ENCODE assay signal across 8 mouse cellular contexts in the genomic region with DNA sequence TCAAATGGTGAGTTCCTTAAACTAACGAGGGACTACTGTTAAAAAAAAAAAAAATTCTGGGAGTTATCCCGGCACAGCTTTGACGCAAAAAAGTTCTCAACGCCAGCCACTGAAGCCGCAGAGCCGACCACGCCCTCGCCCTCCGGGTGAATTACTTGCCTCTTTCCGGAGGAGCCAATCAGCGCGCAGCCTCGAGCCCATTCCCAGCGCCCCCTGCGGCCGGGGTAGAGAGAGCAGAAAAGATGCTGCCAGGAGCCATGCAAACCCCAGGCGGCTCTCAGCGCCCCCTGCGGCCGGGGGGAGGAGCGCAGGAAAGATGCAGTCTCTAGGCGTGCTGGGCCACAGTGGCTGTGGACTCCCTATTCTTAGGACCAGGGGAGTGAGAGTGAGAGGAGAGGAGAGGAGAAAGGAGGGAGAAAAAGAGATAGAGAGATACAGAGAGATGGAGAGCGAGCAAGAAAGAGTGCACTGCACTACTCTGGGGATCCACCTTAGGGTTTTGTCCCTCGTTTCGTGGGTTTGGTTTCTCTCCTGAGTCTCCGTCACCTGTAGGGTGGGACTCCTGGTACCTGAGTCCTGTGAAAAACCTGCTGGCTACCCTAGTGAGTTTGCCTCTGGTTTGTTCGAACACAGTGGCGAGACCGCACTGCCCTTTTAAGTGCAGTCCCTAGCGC. TPM values are rescaled to one million over a fixed set of nuclear protein-coding genes. Genes with fewer than 3 reads are reported as not detected.
DNase-seq lines count a peak whose midpoint lies in the region; ATAC-seq and TF ChIP-seq lines count a peak whose summit lies in the region.

No protein-coding gene starts in this region.

- H3K27me3 ChIP-seq in embryonic facial prominence, embryonic 13.5 days, result no peaks in the 10 kb centered on the region
- no peaks in the 10 kb centered on the region for H3K27me3 ChIP-seq in heart, adult 2 months (ENCODE audit: control insufficient read depth, insufficient read depth, low read length)
- no peaks in the 10 kb centered on the region for H3K27me3 ChIP-seq in limb, embryonic 13.5 days
- H3K27me3 ChIP-seq in midbrain, embryonic 16.5 days (ENCODE audit: control insufficient read depth, insufficient read depth, low read depth, low read length), result no peaks in the 10 kb centered on the region

- no peaks in the 10 kb centered on the region for H3K36me3 ChIP-seq in embryonic facial prominence, embryonic 13.5 days
- H3K36me3 ChIP-seq in heart, adult 2 months (ENCODE audit: control insufficient read depth, insufficient read depth, low read length), result peaks cover 11% of the 10 kb centered on the region
- no peaks in the 10 kb centered on the region for H3K36me3 ChIP-seq in limb, embryonic 13.5 days
- no peaks in the 10 kb centered on the region for H3K36me3 ChIP-seq in midbrain, embryonic 16.5 days (ENCODE audit: control insufficient read depth, insufficient read depth, low read length)

- peak overlapping the region; percentile 85 for H3K9ac ChIP-seq in embryonic facial prominence, embryonic 13.5 days
- H3K9ac ChIP-seq in heart, adult 2 months (ENCODE audit: low read depth, low read length), result peak overlapping the region; percentile 17
- peak overlapping the region; percentile 62 for H3K9ac ChIP-seq in limb, embryonic 13.5 days
- peak overlapping the region; percentile 66 for H3K9ac ChIP-seq in midbrain, embryonic 16.5 days (ENCODE audit: low read depth, low read length)

- H3K9me3 ChIP-seq in embryonic facial prominence, embryonic 13.5 days, result no peaks in the 10 kb centered on the region
- no peaks in the 10 kb centered on the region for H3K9me3 ChIP-seq in limb, embryonic 13.5 days
- H3K9me3 ChIP-seq in midbrain, embryonic 16.5 days (replicated peaks; ENCODE audit: control insufficient read depth, low read length, poor library complexity, severe bottlenecking), result no peaks in the 10 kb centered on the region

- 0 out of 2 replicates have a peak, but pooled peaks have one; percentile 18 for TF ChIP-seq EP300 in heart, adult 2 months (IDR thresholded peaks at IDR 0.05; ENCODE audit: insufficient read depth, low read depth, low read length)

- no peaks in the 10 kb centered on the region; the same call in 1 of the 2 replicates for H3K79me2 ChIP-seq in heart, adult 2 months (replicated peaks; ENCODE audit: control insufficient read depth, insufficient read depth, low read length)

- TF ChIP-seq CTCF in heart, adult 2 months (IDR thresholded peaks at IDR 0.05), result peak; percentile 95

- TF ChIP-seq POLR2A in heart, adult 2 months (IDR thresholded peaks at IDR 0.05; ENCODE audit: insufficient read depth, low read depth, low read length), result no peak

- WGBS in embryonic facial prominence, embryonic 13.5 days, result under 1% methylated on average over 30 of the region's 30 CpGs
- under 1% methylated on average over 30 of the region's 30 CpGs for WGBS in heart, adult 2 months
- WGBS in limb, embryonic 13.5 days, result under 1% methylated on average over 30 of the region's 30 CpGs
- WGBS in midbrain, embryonic 16.5 days, result under 1% methylated on average over 30 of the region's 30 CpGs

- intact Hi-C loops in heart, adult 2 months (cut with DNase I), result loop anchor here (2.0 to 5.0 kb wide), 3 partner anchors 48 to 800 kb away; partner anchors contain the start of genes Inafm2 and Ndufaf1

- peak overlapping the region; percentile 83 for H3K27ac ChIP-seq in embryonic facial prominence, embryonic 13.5 days
- peak overlapping the region; percentile 83 for H3K27ac ChIP-seq in heart, adult 2 months
- peak overlapping the region; percentile 83 for H3K27ac ChIP-seq in limb, embryonic 13.5 days
- H3K27ac ChIP-seq in midbrain, embryonic 16.5 days (ENCODE audit: low read length), result peak overlapping the region; percentile 75

- H3K4me1 ChIP-seq in embryonic facial prominence, embryonic 13.5 days, result peaks cover 21% of the 10 kb centered on the region
- H3K4me1 ChIP-seq in heart, adult 2 months (ENCODE audit: control insufficient read depth, insufficient read depth, low read length), result peaks cover 2% of the 10 kb centered on the region; the same call in 1 of the 2 replicates
- H3K4me1 ChIP-seq in limb, embryonic 13.5 days, result peaks cover 13% of the 10 kb centered on the region
- H3K4me1 ChIP-seq in midbrain, embryonic 16.5 days (ENCODE audit: control insufficient read depth, insufficient read depth, low read length), result peaks cover 16% of the 10 kb centered on the region

- DNase-seq in 3134 (ENCODE audit: extremely low read depth, insufficient read length, low spot score), result peak; percentile 96
- DNase-seq in adrenal gland, postnatal 36 days, result peak; percentile 87 to 91
- DNase-seq in heart, adult 2 months, result peak; percentile 88 to 89
- DNase-seq in kidney, adult 8-10 months, result peak; percentile 85 to 90
- DNase-seq in spleen, postnatal 10 days (ENCODE audit: low spot score in 2 of 2), result peak; percentile 81 to 92

- peak overlapping the region; percentile 68 for H3K4me2 ChIP-seq in embryonic facial prominence, embryonic 13.5 days
- H3K4me2 ChIP-seq in limb, embryonic 13.5 days (replicated peaks), result peak overlapping the region; percentile 79
- peak overlapping the region; percentile 74 for H3K4me2 ChIP-seq in midbrain, embryonic 16.5 days (ENCODE audit: low read length)

- H3K4me3 ChIP-seq in embryonic facial prominence, embryonic 13.5 days, result peak overlapping the region; percentile 77
- H3K4me3 ChIP-seq in heart, adult 2 months, result peak overlapping the region; percentile 65
- peak overlapping the region; percentile 74 for H3K4me3 ChIP-seq in limb, embryonic 13.5 days
- H3K4me3 ChIP-seq in midbrain, embryonic 16.5 days (ENCODE audit: low read depth, low read length), result peak overlapping the region; percentile 83

- peak; percentile 72 for ATAC-seq in embryonic facial prominence, embryonic 13.5 days (ENCODE audit: insufficient number of reproducible peaks, insufficient read depth, low FRiP score, low TSS enrichment, low read depth)
- ATAC-seq in limb, embryonic 13.5 days (ENCODE audit: low FRiP score, low read depth), result peak; percentile 79
- ATAC-seq in midbrain, embryonic 16.5 days, result peak; percentile 70

RNA-seq across cellular contexts. Expression of gene Exd1, which starts 0.4 kb away (rescaled TPM):
- total RNA-seq in adrenal gland, postnatal 36 days (2021), result 1 to 10 TPM; 1.6 to 2.0 TPM
- polyA plus RNA-seq in embryonic facial prominence, embryonic 13.5 days (2015; fragmentation: Nextera tagmentation; extraction: Ambion mirVana), result 0.13 and 0.29 TPM in 2 replicates
- total RNA-seq in heart, adult 2 months (2021), result under 1 TPM; 0.18 to 0.23 TPM
- 0.21 and 0.26 TPM in 2 replicates for polyA plus RNA-seq in heart, adult 2 months (2012; rRNA removed)
- 0.23 and 0.36 TPM in 2 replicates for polyA plus RNA-seq in limb, embryonic 13.5 days (2015; fragmentation: Nextera tagmentation; extraction: Ambion mirVana)
- polyA plus RNA-seq in midbrain, embryonic 16.5 days (2015; fragmentation: Nextera tagmentation; extraction: Ambion mirVana), result 1.0 TPM in 2 replicates

RNA-seq across cellular contexts. Expression of gene Chp1, which starts 0.5 kb away (rescaled TPM):
- 100 to 1,000 TPM; 292 to 392 TPM for total RNA-seq in adrenal gland, postnatal 36 days (2021)
- polyA plus RNA-seq in embryonic facial prominence, embryonic 13.5 days (2015; fragmentation: Nextera tagmentation; extraction: Ambion mirVana), result 68.6 and 73.5 TPM in 2 replicates
- 10 to 100 TPM; 76.6 to 97.3 TPM for total RNA-seq in heart, adult 2 months (2021)
- polyA plus RNA-seq in heart, adult 2 months (2012; rRNA removed), result 71.0 and 145 TPM in 2 replicates
- 63.0 and 64.3 TPM in 2 replicates for polyA plus RNA-seq in limb, embryonic 13.5 days (2015; fragmentation: Nextera tagmentation; extraction: Ambion mirVana)
- polyA plus RNA-seq in midbrain, embryonic 16.5 days (2015; fragmentation: Nextera tagmentation; extraction: Ambion mirVana), result 58.4 and 59.6 TPM in 2 replicates

Comparison
In these comparisons a context has a peak if more than half of its experiments do, and no peak if none do; other contexts are left out.
1. Peak in every context shown above with its lines: DNase-seq, ATAC-seq, H3K4me3 ChIP-seq and H3K27ac ChIP-seq.
2. H3K9ac ChIP-seq: peak in every context shown above with its lines; median percentile 85 in embryonic facial prominence, embryonic 13.5 days; 66 in midbrain, embryonic 16.5 days; 62 in limb, embryonic 13.5 days; 17 in heart, adult 2 months.